Mouse (Mus musculus) spleen, adult 2 months (tissue): Measurements from ENCODE around the gene Gcm1. TPM values are rescaled to one million over a fixed set of nuclear protein-coding genes. Genes with fewer than 3 reads are reported as not detected.

Experiments used
- DNase-seq, 2 experiments: peaks; one replicate each; pipeline versions ENCODE4 v3.0.0 to v3.0.0-alpha.2; 2012 to 2021; ENCODE audit warnings: low spot score in 2 of 2, low read depth in 1 of 2
- H3K27ac ChIP-seq: fragments of 200-500 bp; 2 replicates; pipeline ENCODE4 v1.5.1; 2012; ENCODE audit warnings: low read length, inconsistent platforms; ENCODE audit not compliant: insufficient read depth
- H3K27me3 ChIP-seq: fragments of 200-500 bp; 2 replicates; pipeline ENCODE4 v1.6.1; 2012; ENCODE audit warnings: mild to moderate bottlenecking, moderate library complexity, low read length, inconsistent platforms; ENCODE audit not compliant: control insufficient read depth, insufficient read depth
- H3K36me3 ChIP-seq: fragments of 200-500 bp; 2 replicates; pipeline ENCODE4 v1.6.1; 2012; ENCODE audit warnings: mild to moderate bottlenecking, low read length, inconsistent platforms; ENCODE audit not compliant: control insufficient read depth, insufficient read depth
- H3K4me1 ChIP-seq: fragments of 200-500 bp; 2 replicates; pipeline ENCODE4 v1.6.1; 2011; ENCODE audit warnings: inconsistent platforms; ENCODE audit not compliant: control insufficient read depth, insufficient read depth, insufficient read length
- H3K4me3 ChIP-seq: fragments of 200-500 bp; 2 replicates; pipeline ENCODE4 v1.5.1; 2011; ENCODE audit warnings: mild to moderate bottlenecking, inconsistent platforms; ENCODE audit not compliant: insufficient read depth, insufficient read length; ENCODE audit errors: extremely low read depth
- CTCF ChIP-seq: fragments of 200-500 bp; IDR thresholded peaks from 2 replicates; pipeline ENCODE4 v1.5.1; 2011; ENCODE audit warnings: mild to moderate bottlenecking, inconsistent platforms; ENCODE audit not compliant: insufficient read depth, insufficient read length, insufficient replicate concordance; ENCODE audit errors: extremely low read depth
- POLR2A ChIP-seq: fragments of 200-500 bp; IDR thresholded peaks from 2 replicates; pipeline ENCODE4 v1.6.1; 2011; ENCODE audit warnings: low read depth, low read length, inconsistent platforms
- WGBS: fragments of 180-500 bp; shearing (Covaris S2); methylation state at CpG from one replicate; pipeline ENCODE4 v1.1.7; 2018; 5-methylcytosine and 5-hydroxymethylcytosine counted together
- polyA plus RNA-seq: library from polyadenylated mRNA; depleted of rRNA; stranded (reverse); fragments of >200 nt; gene quantifications from 2 replicates; pipeline ENCODE4 v1.2.3, GENCODE M21; 2012

Gcm1 gene
- polyA plus RNA-seq, 1 experiment: not detected

GRCm38 (mm10) chr9:78024823-78025222 lies 26.9 kb upstream of the Gcm1 start:
- Histone ChIP-seq H3K27ac (no peak overlapping the region), H3K4me1 (peaks cover 3% of the 10 kb centered on the region; the same call in 1 of the 2 replicates), H3K4me3 (no peak overlapping the region), H3K36me3 (no peaks in the 10 kb centered on the region), H3K27me3 (no peaks in the 10 kb centered on the region)
- WGBS: 15% methylated on average over 3 of the region's 3 CpGs
- DNase-seq: peak in 1 of 2 experiments; percentile 40
- TF ChIP-seq CTCF (peak; percentile 56; the same call in 1 of the 2 replicates), POLR2A (no peak)

- Histone ChIP-seq H3K27ac (no peak overlapping the region), H3K27me3 (no peaks in the 10 kb centered on the region), H3K4me1 (no peaks in the 10 kb centered on the region), H3K36me3 (no peaks in the 10 kb centered on the region), H3K4me3 (no peak overlapping the region)
- TF ChIP-seq POLR2A: no peak
- TF ChIP-seq CTCF: no peak
- WGBS: 77% methylated on average over 3 of the region's 3 CpGs
- DNase-seq: no peak
Measured at GRCm38 (mm10) chr9:78027099-78027498, 24.6 kb upstream of the Gcm1 start.

- WGBS: 91% methylated on average over 10 of the region's 10 CpGs
- H3K4me3 ChIP-seq: no peak overlapping the region
- no peak overlapping the region for H3K27ac ChIP-seq
Measured at GRCm38 (mm10) chr9:78030835-78031456, 20.8 kb upstream of the Gcm1 start.

GRCm38 (mm10) chr9:78032930-78033329 lies 18.8 kb upstream of the Gcm1 start:
- 89% methylated on average over 4 of the region's 4 CpGs for WGBS
- Histone ChIP-seq H3K27ac (no peak overlapping the region), H3K36me3 (no peaks in the 10 kb centered on the region), H3K27me3 (no peaks in the 10 kb centered on the region), H3K4me1 (no peaks in the 10 kb centered on the region), H3K4me3 (no peak overlapping the region)
- TF ChIP-seq POLR2A (no peak), CTCF (no peak)
- DNase-seq: no peak

More at GRCm38 (mm10) chr9:78030835-78031456, 20.8 kb upstream of the Gcm1 start:
- Histone ChIP-seq H3K36me3 (no peaks in the 10 kb centered on the region), H3K27me3 (no peaks in the 10 kb centered on the region), H3K4me1 (no peaks in the 10 kb centered on the region)
- TF ChIP-seq CTCF (no peak), POLR2A (no peak)
- no peak for DNase-seq

GRCm38 (mm10) chr9:78035296-78035695 lies 16.4 kb upstream of the Gcm1 start:
- Histone ChIP-seq H3K4me1 (no peaks in the 10 kb centered on the region), H3K4me3 (no peak overlapping the region), H3K27ac (no peak overlapping the region), H3K27me3 (no peaks in the 10 kb centered on the region), H3K36me3 (no peaks in the 10 kb centered on the region)
- TF ChIP-seq POLR2A (no peak), CTCF (no peak)
- no peak for DNase-seq
- 72% methylated on average over 5 of the region's 5 CpGs for WGBS

GRCm38 (mm10) chr9:78035831-78036230 lies 15.9 kb upstream of the Gcm1 start:
- no peaks in the 10 kb centered on the region for H3K27me3 ChIP-seq
- H3K4me1 ChIP-seq: no peaks in the 10 kb centered on the region
- WGBS: 86% methylated on average over 8 of the region's 8 CpGs
- TF ChIP-seq POLR2A: no peak
- no peak for TF ChIP-seq CTCF
- no peak overlapping the region for H3K27ac ChIP-seq
- DNase-seq: no peak
- no peaks in the 10 kb centered on the region for H3K36me3 ChIP-seq
- no peak overlapping the region for H3K4me3 ChIP-seq

- no peaks in the 10 kb centered on the region for H3K27me3 ChIP-seq
Measured at GRCm38 (mm10) chr9:78038755-78039489, 12.8 kb upstream of the Gcm1 start.

More at GRCm38 (mm10) chr9:78038755-78039489, 12.8 kb upstream of the Gcm1 start:
- TF ChIP-seq POLR2A: no peak
- peak; percentile 100 for TF ChIP-seq CTCF
- no peaks in the 10 kb centered on the region for H3K4me1 ChIP-seq
- H3K27ac ChIP-seq: no peak overlapping the region
- no peak overlapping the region for H3K4me3 ChIP-seq
- WGBS: 32% methylated on average over 18 of the region's 18 CpGs
- H3K36me3 ChIP-seq: no peaks in the 10 kb centered on the region
- peak; percentile 53 to 54 for DNase-seq
